Mouse (Mus musculus) ES-E14 (cell line): Measurements from ENCODE around the gene Prickle1.

Source experiments
- HCFC1 ChIP-seq: IDR thresholded peaks from 2 replicates; pipeline ENCODE4 v1.6.1; 2012; ENCODE audit warnings: low read length, inconsistent platforms, borderline replicate concordance; ENCODE audit not compliant: insufficient read depth
- ZC3H11A ChIP-seq: IDR thresholded peaks from 2 replicates; pipeline ENCODE4 v1.6.1; 2012; ENCODE audit warnings: low read depth, mild to moderate bottlenecking, inconsistent platforms, low read length, borderline replicate concordance

GRCm38 (mm10) chr15:93456005-93456404 lies 139.7 kb downstream of the Prickle1 start:
- TF ChIP-seq HCFC1: no peak
- no peak for TF ChIP-seq ZC3H11A
